Mouse (Mus musculus) retina, postnatal 7 days (tissue): ENCODE results near the gene Arpc1a.
"Not testable (repeated sequence)": the region's sequence is repeated elsewhere in the genome, so short reads cannot be mapped to it uniquely, and the experiment has no call there.

Experiments used
- DNase-seq: peaks from one replicate; pipeline ENCODE4 v3.0.0-alpha.2; 2012; ENCODE audit warnings: low read depth, low spot score

Arpc1a gene

DNA sequence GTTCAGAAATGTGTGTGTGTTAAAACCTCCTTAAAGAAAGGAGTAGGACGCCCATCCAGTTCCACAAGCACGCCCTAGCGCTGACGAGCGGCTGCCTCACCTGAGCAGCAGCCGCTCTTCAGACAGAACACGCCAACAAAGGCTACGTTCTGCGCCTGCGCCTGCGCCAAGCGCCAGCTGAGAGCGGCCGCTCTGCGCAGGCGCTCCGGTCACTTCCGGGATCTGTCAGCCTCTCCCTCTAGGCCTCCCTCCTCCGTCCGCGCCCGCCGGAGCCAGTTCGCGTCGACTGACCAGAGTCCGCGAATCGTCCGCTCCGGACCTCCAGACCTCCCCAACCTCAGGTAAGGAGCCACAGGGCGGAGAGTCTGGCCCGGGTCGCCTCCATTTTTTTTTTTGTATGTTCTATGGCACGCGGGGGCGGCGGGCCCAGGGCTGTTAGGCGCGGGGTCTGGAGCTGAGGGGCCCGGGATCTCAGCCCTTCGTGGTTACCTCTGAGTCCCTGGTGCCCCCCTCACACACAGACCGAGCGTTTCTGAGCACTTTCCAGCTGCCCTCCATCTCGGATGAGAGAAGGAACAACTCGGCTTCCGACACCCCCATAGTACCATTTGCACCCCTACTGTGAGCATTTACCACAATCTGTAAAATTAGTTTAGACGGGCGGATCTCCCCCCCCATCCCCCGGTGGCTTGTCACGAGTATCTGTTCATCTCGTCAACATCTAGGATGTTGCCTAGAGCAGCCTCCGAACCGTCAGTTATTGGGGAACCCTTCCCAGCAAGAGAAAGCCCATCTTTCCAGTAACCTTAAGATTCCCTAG lies at the start of gene Arpc1a, which contains the start of gene Kpna7:
TSS of gene Arpc1a (plus strand) at position 199 of the 820 bp plus-strand sequence.
TSS of gene Kpna7 (minus strand) at position 399 of the 820 bp plus-strand sequence.
- peak; percentile 91 for DNase-seq

- no peak for DNase-seq
These were observed 42.0 kb upstream of the Arpc1a start for GRCm38 (mm10) chr5:145041628-145042027.

GRCm38 (mm10) chr5:145042690-145043089 lies 40.9 kb upstream of the Arpc1a start, which contains the start of gene 1700018F24Rik:
Gene 1700018F24Rik, plus strand, starts transcription at chr5:145042990.
- not testable (repeated sequence) for DNase-seq

DNA sequence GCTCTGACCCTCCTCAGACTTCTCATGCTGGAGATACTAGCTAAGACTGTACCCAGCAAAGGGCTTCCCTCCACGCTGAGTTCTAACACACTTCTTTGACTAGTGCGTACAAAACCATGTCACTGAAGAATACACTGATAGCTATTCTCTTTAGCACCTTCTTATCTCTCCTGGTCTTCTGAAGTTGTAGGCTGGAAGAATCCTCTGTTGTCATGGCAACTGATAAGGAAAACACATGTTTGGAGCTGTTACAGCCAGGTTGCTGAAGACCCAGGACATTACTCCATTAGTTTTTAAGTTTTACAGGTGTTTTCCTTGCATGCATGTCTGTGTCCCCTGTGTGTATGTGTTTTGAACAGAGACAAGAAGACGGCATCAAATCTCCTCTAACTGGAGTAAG lies 29.4 kb upstream of the Arpc1a start:
- DNase-seq = not testable (repeated sequence)

DNA sequence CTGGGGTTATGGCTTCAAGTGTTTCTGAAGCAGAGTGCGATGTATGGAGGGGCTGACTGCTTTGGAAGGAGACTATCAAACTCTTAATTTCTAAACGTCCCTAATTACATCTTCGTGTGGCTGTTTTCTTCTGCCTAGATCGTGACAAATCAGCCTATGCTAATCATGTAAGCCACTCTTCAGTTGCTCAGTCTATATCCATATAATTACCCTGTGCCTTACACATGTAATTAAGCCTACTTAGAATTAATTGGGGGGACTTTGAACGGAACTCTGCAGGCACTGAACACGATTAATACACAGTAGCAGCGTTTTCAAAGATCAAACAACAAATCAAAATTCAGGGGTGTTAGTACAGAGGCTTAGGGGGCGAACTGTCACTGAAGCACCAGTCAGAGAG lies 25.7 kb upstream of the Arpc1a start:
- no peak for DNase-seq

DNA sequence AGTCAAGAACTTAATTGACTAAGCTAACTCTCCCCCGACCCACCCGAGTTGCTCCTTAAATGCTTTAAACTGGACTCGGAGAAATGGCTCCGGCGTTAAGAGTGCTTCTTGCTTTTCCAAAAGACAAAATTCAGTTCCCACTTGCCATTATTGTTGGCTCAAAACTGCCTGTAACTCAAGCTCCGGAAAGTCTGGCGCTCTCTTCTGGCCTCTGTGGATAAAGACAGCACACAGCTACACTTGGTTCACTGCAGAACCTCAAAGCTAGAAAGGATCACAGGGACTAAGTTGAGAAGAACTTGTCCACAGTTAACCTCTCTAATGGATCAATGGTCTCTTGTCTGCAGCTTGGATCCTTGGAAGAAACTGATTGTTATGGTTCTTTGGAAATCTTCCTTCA lies 24.9 kb upstream of the Arpc1a start:
- no peak for DNase-seq

- no peak for DNase-seq
These were observed 24.1 kb upstream of the Arpc1a start for GRCm38 (mm10) chr5:145059524-145059923.

GRCm38 (mm10) chr5:145064765-145065340 lies 18.8 kb upstream of the Arpc1a start:
- no peak for DNase-seq

DNA sequence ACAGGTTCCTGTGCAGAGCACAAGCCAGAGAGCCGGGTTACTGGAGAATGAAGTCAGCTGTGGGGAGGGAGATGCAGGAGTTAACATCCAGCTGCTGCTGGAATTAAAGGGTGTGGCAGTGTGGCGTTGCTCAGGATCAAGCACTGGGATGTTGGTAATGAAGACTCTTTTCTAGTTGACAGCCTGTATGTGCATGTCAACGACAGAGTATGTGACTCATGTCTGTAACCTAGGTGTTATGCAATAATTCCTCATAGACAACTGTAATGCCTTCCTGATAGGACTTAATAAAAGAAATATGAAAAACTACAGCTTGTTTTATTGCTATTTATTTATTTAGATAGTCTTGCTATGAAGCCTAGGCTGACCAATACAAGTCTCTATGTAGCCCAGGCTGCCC lies 14.8 kb upstream of the Arpc1a start:
- no peak for DNase-seq

DNA sequence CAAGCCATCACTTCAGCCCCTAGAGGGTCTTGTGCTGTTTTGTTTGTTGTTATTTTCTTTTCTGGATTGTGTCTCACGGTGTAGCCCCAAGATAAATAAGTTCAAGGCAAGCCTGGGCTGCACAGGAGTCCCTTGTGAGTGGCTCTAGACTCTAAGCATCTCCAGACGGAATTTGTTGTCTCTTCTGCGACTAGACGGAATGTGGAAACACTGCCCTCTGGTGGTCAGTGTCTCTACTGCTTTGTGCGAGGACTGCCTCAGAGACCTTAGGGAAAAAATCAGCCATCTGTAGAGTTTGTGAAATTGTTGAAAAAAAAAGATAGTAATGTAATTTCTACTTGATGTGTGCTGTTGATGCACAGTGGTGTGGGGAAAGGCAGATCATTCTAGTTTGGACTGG lies 13.9 kb upstream of the Arpc1a start:
- peak; percentile 70 for DNase-seq

DNA sequence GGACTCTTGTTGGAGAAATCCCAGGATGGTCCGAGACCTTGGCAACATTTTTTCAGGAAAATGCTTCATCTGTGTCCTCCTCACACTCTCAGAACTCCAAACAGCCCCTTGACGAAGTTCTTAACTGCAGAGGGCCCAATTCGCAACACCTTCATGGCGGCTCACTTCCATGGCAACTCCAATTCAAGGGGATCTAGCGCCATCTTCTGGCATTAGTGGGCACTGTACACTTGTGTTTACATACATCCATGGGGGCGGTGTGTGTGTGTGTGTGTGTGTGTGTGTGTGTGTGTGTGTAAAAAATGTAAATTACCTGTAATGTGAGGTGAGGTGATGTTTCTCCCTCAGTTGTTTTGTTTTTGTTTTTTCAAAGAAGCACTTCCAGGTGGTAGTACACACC lies 12.3 kb upstream of the Arpc1a start:
- DNase-seq = peak; percentile 6

DNA sequence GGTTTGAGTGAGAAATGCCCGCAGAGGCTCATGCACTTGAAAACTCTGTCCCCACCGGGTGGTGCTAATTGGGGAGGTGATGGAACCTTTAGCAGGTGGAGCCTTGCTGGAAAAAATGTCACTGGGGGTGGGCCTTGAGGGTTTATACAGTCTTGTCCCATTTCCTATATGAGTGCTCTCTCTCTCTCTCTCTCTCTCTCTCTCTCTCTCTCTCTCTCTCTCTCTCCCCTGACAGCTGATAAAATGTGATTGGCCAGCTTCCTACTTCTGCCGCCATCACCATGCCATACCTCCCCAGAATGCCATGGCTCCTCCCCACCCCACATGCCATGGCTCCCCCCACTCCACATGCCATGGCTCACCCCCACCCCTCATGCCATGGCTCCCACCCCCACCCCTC lies 8.5 kb upstream of the Arpc1a start:
- DNase-seq = no peak

- DNase-seq = no peak
These were observed 1.6 kb upstream of the Arpc1a start for GRCm38 (mm10) chr5:145081866-145082613.

DNA sequence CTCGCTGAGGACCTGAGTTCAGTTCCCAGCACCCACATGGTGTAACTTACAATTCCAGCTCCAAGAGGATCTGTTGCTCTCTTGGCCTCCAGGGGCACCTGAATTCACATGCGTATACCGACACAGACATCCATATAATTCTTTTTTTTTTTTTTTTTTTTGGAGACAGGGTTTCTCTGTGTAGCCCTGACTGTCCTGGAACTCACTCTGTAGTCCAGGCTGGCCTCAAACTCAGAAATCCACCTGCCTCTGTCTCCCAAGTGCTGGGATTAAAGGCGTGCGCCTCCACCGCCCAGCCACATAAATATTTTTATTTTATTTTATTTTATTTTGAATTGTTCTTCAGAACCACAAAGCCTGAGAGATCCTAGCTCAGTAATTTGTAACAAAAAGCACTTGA lies 429 bp upstream of the Arpc1a start:
- not testable (repeated sequence) for DNase-seq

DNA sequence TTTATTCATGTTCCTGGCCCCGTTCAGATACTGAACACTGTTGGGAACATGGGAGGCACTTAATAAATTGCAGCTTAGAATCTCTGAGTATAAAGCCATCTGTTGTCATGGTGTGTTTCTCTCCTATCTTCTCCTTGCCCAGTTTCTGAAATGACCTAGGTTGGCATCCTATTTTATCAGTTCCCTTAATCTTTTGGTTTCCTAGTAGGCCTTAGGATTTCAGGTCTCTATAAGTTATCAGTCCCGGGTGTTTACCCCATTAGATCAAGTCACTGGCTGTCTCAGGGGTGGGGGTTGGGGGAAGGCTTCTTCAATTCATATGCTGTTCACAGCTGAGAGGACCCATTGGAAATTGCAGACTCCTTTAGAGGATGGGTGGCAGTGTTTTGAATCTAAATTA lies 1.2 kb downstream of the Arpc1a start:
- no peak for DNase-seq

DNA sequence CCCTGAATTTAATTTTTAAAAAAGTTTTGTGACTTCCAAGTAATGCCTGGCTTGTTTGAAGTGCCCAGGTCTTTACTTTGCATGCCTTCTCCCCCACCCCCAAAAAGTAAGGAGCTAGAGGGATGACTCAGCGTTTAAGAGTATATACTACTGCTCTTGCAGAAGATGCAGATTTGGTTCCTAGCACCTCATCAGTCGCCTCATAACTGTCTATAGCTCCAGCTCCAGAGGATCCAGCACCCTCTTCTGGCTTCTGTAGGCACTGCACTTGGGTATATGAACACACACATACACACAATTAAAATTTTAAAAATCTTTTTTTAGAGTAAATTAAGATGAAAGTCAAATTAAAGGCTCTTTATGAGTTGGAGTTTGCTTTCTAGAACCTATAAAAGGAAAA lies 4.6 kb downstream of the Arpc1a start:
- no peak for DNase-seq

DNA sequence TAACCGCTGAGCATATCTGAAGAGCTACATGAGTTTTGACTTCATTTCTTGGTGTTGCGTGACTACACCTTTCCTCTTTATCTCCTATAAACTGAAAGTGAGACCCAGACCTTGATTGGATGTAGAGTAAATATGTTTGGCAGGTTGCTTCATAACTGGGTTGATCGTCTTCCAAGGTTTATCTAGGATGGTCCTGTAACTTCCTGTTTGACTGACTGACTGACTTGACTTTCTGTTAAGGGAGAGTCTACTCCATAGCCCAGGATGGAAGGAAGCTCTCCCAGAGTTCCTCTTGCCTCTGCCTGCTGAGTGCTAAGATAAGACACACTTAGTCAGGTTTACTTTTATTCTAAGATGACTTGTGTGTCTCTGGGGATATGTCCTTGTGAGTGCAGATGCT lies 6.2 kb downstream of the Arpc1a start:
- DNase-seq = no peak

DNA sequence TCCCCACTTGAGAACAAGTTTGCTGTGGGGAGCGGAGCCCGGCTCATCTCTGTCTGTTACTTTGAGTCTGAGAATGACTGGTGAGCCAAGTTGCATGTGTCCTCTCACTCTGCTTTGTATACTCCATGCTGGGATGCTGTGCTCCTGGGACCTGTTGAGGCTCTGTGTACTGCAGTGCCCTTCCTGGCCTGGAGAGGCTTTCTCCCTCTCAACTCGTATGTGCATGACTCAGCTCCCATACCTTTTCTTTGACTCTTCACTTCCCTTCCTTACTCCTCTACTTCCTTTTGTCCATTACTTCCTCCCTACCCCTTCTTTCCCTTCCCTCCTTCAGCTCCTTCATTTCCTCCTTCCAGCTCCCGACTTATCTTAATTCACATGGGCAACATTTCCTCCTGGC lies 12.6 kb downstream of the Arpc1a start:
- no peak for DNase-seq

DNA sequence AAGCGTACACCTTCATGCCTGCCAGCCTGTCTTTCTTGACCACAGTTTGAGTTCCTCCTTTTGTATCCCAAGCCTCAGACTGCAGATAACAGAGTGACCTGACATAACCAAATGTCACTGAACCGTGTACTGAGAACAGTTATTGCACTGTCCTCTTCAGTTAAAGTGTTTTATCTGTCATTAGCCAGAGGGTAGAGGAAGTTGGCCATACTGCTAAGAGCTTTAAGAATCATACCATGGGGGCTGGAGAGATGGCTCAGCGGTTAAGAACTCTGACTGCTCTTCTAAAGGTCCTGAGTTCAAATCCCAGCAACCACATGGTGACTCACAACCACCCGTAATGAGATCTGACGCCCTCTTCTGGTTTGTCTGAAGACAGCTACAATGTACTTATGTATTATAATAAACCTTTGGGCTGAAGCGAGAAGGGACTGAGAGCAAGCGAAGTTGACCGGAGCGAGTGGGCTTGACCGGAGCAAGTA lies 14.8 kb downstream of the Arpc1a start:
- DNase-seq = no peak

- DNase-seq = no peak
These were observed 17.3 kb downstream of the Arpc1a start for GRCm38 (mm10) chr5:145100960-145101359.

DNA sequence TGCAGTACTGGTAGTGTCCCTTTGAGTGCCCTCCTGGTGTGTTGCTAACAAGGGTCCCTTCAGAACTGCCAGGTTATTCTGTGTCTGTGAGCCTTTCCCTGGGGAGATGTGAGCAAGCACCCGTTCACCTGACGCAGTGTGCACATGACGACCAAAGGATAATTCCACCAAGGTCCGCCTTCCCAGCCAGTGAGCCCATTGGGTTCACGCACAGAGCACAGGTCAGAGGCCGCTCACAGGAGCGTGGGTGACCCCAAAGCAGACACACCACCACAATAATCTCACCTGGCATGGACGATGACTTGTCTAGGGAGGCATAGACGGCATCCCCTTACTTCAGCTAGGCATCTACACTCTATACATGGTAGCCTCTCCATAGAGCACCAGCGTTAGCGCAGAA lies 17.8 kb downstream of the Arpc1a start:
- not testable (repeated sequence) for DNase-seq

- no peak for DNase-seq
These were observed 19.1 kb downstream of the Arpc1a start for GRCm38 (mm10) chr5:145102706-145103105.
